ENCODE assay signal across 20 mouse cellular contexts in the genomic region with DNA sequence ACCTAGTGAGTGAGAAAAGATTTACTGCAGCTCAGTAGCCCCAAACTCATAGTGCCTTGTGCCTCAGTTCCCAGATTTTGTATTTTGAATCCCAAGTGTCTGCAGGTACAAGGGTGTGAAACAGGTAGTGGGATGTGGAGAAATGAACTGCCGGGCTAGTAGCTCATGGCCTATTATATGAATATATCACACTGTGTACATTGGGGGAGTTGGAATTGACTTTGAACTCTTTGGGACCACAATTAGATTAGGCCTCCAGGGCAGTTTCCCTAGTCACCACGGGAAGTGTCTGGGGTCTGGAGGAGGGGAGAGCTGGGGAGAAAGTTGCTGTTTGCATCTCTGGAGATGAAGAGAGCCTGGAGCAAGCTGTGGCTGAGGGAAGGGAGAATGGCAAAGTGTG. TPM values are rescaled to one million over a fixed set of nuclear protein-coding genes. Genes with fewer than 3 reads are reported as not detected.
DNase-seq lines count a peak whose midpoint lies in the region; ATAC-seq lines count a peak whose summit lies in the region.
"Had no signal": no experiment of that assay in that cellular context is flagged by ENCODE, and none has a peak within 500 bp of the region (broad histone marks: within the 10 kb centered on the region; RNA-seq: fewer than 3 reads in every experiment).

No protein-coding gene starts in this region.

- H3K27ac ChIP-seq in heart, embryonic 13.5 days (replicated peaks): peak overlapping the region; percentile 87
- peak overlapping the region; percentile 77 for H3K27ac ChIP-seq in lung, embryonic 15.5 days
- H3K27ac ChIP-seq in intestine, embryonic 15.5 days: 0 out of 2 replicates have a peak overlapping the region, but pooled peaks have one; percentile 40
- H3K27ac ChIP-seq in stomach, embryonic 14.5 days (ENCODE audit: low read length): no peak overlapping the region
- H3K27ac ChIP-seq: embryonic facial prominence, embryonic 10.5 days; forebrain, embryonic 15.5 days; hindbrain, embryonic 13.5 days; limb, embryonic 15.5 days; macrophage; neural tube, embryonic 13.5 days had no signal

- peaks cover 74% of the 10 kb centered on the region for H3K4me1 ChIP-seq in heart, embryonic 13.5 days
- peaks cover 45% of the 10 kb centered on the region for H3K4me1 ChIP-seq in lung, embryonic 15.5 days
- peaks cover 14% of the 10 kb centered on the region; the same call in 1 of the 2 replicates for H3K4me1 ChIP-seq in intestine, embryonic 15.5 days (replicated peaks)
- peaks cover 12% of the 10 kb centered on the region; the same call in 1 of the 2 replicates for H3K4me1 ChIP-seq in stomach, embryonic 14.5 days (ENCODE audit: control insufficient read depth, insufficient read depth, low read length)
- H3K4me1 ChIP-seq: forebrain, embryonic 15.5 days had no signal

- H3K36me3 ChIP-seq in heart, embryonic 13.5 days: peaks cover 7% of the 10 kb centered on the region
- no peaks in the 10 kb centered on the region for H3K36me3 ChIP-seq in lung, embryonic 15.5 days
- H3K36me3 ChIP-seq in intestine, embryonic 15.5 days: no peaks in the 10 kb centered on the region; the same call in 1 of the 2 replicates
- no peaks in the 10 kb centered on the region for H3K36me3 ChIP-seq in stomach, embryonic 14.5 days (ENCODE audit: control insufficient read depth, insufficient read depth, low read length)
- H3K36me3 ChIP-seq: forebrain, embryonic 15.5 days; limb, embryonic 15.5 days had no signal

- no peak overlapping the region for H3K4me3 ChIP-seq in heart, embryonic 13.5 days
- no peak overlapping the region for H3K4me3 ChIP-seq in lung, embryonic 15.5 days
- H3K4me3 ChIP-seq in intestine, embryonic 15.5 days (replicated peaks): no peak overlapping the region
- H3K4me3 ChIP-seq in stomach, embryonic 14.5 days (ENCODE audit: low read depth, low read length): no peak overlapping the region
- H3K4me3 ChIP-seq: embryonic facial prominence, embryonic 10.5 days; erythroblast, embryonic 14.5 days; forebrain, embryonic 15.5 days; hindbrain, embryonic 13.5 days; limb, embryonic 15.5 days; neural tube, embryonic 13.5 days had no signal

- H3K9ac ChIP-seq in heart, embryonic 13.5 days: peak overlapping the region; percentile 37
- no peak overlapping the region for H3K9ac ChIP-seq in lung, embryonic 15.5 days
- no peak overlapping the region for H3K9ac ChIP-seq in intestine, embryonic 15.5 days
- H3K9ac ChIP-seq in stomach, embryonic 14.5 days (replicated peaks; ENCODE audit: low read depth, low read length): no peak overlapping the region
- H3K9ac ChIP-seq: forebrain, embryonic 15.5 days; hindbrain, embryonic 13.5 days; limb, embryonic 15.5 days; neural tube, embryonic 13.5 days had no signal

- WGBS in heart, embryonic 13.5 days: 32% methylated on average over 2 of the region's 2 CpGs
- 26% methylated on average over 2 of the region's 2 CpGs for WGBS in lung, embryonic 15.5 days
- WGBS in intestine, embryonic 15.5 days: 34% methylated on average over 2 of the region's 2 CpGs
- 37% methylated on average over 2 of the region's 2 CpGs for WGBS in stomach, embryonic 14.5 days

- no peak for DNase-seq in heart, postnatal 36 days
- DNase-seq in lung, postnatal 14 days: no peak
- DNase-seq in ovary, postnatal 10 days (ENCODE audit: low spot score): no peak
- DNase-seq in embryo, embryonic 9.5 days (ENCODE audit: extremely low spot score): no peak
- DNase-seq: cerebellum, adult 11 months; cerebellum, postnatal 25 days; right cerebral cortex, postnatal 4 days; thymus, postnatal 14 days had no signal

- no peaks in the 10 kb centered on the region for H3K27me3 ChIP-seq in heart, embryonic 13.5 days (replicated peaks)
- H3K27me3 ChIP-seq in lung, embryonic 15.5 days: no peaks in the 10 kb centered on the region
- H3K27me3 ChIP-seq in intestine, embryonic 15.5 days (replicated peaks): no peaks in the 10 kb centered on the region
- H3K27me3 ChIP-seq in stomach, embryonic 14.5 days (ENCODE audit: control insufficient read depth, insufficient read depth, low read length): no peaks in the 10 kb centered on the region
- H3K27me3 ChIP-seq: forebrain, embryonic 15.5 days; hindbrain, embryonic 13.5 days; limb, embryonic 15.5 days; neural tube, embryonic 13.5 days had no signal

- intact Hi-C loops in heart, postnatal 36 days (cut with DNase I): no loop called here

- no peaks in the 10 kb centered on the region for H3K9me3 ChIP-seq in heart, embryonic 13.5 days
- no peaks in the 10 kb centered on the region for H3K9me3 ChIP-seq in lung, embryonic 15.5 days
- no peaks in the 10 kb centered on the region for H3K9me3 ChIP-seq in intestine, embryonic 15.5 days
- no peaks in the 10 kb centered on the region for H3K9me3 ChIP-seq in stomach, embryonic 14.5 days (ENCODE audit: control insufficient read depth, low read depth, low read length)
- H3K9me3 ChIP-seq: embryonic facial prominence, embryonic 10.5 days; forebrain, embryonic 15.5 days; hindbrain, embryonic 13.5 days; limb, embryonic 15.5 days; neural tube, embryonic 13.5 days had no signal

- ATAC-seq in heart, embryonic 13.5 days (ENCODE audit: extremely low read depth, insufficient number of reproducible peaks, low FRiP score, low TSS enrichment): no peak
- ATAC-seq in lung, embryonic 15.5 days (ENCODE audit: borderline replicate concordance, extremely low read depth, low FRiP score, low TSS enrichment): no peak
- ATAC-seq in intestine, embryonic 15.5 days: peak; percentile 69
- ATAC-seq in stomach, embryonic 14.5 days (ENCODE audit: insufficient number of reproducible peaks, insufficient read depth, low FRiP score, low read depth): peak; percentile 62; the same call in 1 of the 2 replicates
- ATAC-seq: forebrain, embryonic 15.5 days; midbrain, embryonic 16.5 days had no signal

- H3K4me2 ChIP-seq in heart, embryonic 13.5 days: peak overlapping the region; percentile 55
- H3K4me2 ChIP-seq in lung, embryonic 15.5 days: no peak overlapping the region
- no peak overlapping the region for H3K4me2 ChIP-seq in intestine, embryonic 15.5 days (replicated peaks)
- no peak overlapping the region for H3K4me2 ChIP-seq in stomach, embryonic 14.5 days (replicated peaks; ENCODE audit: low read depth, low read length)
- H3K4me2 ChIP-seq: forebrain, embryonic 15.5 days; hindbrain, embryonic 13.5 days; limb, embryonic 15.5 days; neural tube, embryonic 13.5 days had no signal

RNA-seq across cellular contexts. Expression of gene Lrrfip2, which starts 31.0 kb away (rescaled TPM):
- 53.0 and 56.4 TPM in 2 replicates for polyA plus RNA-seq in heart, embryonic 13.5 days (2015; fragmentation: Nextera tagmentation; extraction: Ambion mirVana)
- 10 to 100 TPM; 93.5 to 97.6 TPM for total RNA-seq in heart, postnatal 36 days (2021)
- polyA plus RNA-seq in lung, embryonic 15.5 days (2015; fragmentation: Nextera tagmentation; extraction: Ambion mirVana): 42.3 and 46.1 TPM in 2 replicates
- polyA plus RNA-seq in intestine, embryonic 15.5 days (2015; fragmentation: Nextera tagmentation; extraction: Ambion mirVana): 41.4 and 41.6 TPM in 2 replicates
- 34.5 and 35.0 TPM in 2 replicates for polyA plus RNA-seq in stomach, embryonic 14.5 days (2014; fragmentation: Nextera tagmentation; extraction: Ambion mirVana)

Comparison
In these comparisons a context has a peak if more than half of its experiments do, and no peak if none do; other contexts are left out.
1. ATAC-seq: peak in intestine, embryonic 15.5 days (single experiment) and stomach, embryonic 14.5 days (single experiment); none in heart, embryonic 13.5 days (single experiment) and lung, embryonic 15.5 days (single experiment).